23 mouse cellular contexts compared by ENCODE assay signal in the genomic region with DNA sequence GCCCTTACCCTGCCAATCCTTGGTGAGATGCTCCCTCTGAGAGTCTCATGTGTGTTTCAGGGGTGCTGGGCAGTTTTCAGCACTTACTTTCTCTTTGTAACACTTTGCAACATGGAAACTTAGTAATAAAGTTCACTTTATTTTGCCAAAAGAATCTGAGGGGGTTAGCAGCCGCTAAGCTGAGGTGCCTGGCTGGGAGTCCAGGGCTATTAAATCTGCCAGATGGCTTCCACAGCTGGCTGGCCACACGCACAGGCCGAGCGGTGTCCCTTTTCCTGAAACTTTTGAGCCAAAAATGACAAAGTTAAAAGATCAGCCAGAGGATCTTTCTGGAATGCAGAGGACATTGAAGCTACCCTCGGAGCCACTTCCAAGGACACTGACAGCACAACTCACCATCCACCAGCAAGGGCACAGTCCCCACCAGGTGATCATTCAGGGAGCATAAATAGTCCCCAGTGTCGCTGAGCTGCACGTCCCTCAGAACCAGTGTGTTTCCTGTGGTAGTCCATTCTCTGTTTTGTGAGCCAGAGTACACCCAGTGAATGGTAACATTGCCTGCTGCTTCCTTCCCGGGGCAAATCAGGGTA. TPM values are rescaled to one million over a fixed set of nuclear protein-coding genes. Genes with fewer than 3 reads are reported as not detected.
A peak's percentile ranks its signal among the peaks of the same experiment; 100 is the strongest.
DNase-seq lines count a peak whose midpoint lies in the region; ATAC-seq and TF ChIP-seq lines count a peak whose summit lies in the region.
"Had no signal": no experiment of that assay in that cellular context is flagged by ENCODE, and none has a peak within 500 bp of the region (broad histone marks: within the 10 kb centered on the region; RNA-seq: fewer than 3 reads in every experiment).

No protein-coding gene starts in this region.

- peak; percentile 39 to 56 for DNase-seq in heart, adult 18-20 months
- DNase-seq in heart, adult 8-10 months (ENCODE audit: low spot score): no peak
- DNase-seq in CH12.LX (ENCODE audit: extremely low read depth) (no peak), adipocyte (ENCODE audit: low spot score) (peak; percentile 60)
- DNase-seq in lung, adult 2 months: no peak
- no peak for DNase-seq in urinary bladder, postnatal 10 days (ENCODE audit: low spot score)
- DNase-seq: cerebellum, adult 11 months; cerebellum, adult 9-11 months; gastrocnemius, postnatal 25 days; kidney, adult 18-20 months; kidney, postnatal 4 days; liver, embryonic 13.5 days; lung, embryonic 14.5 days; right cerebral cortex, postnatal 14 days had no signal

- ATAC-seq in limb, embryonic 13.5 days (ENCODE audit: low FRiP score, low read depth): 0 out of 2 replicates have a peak, but pooled peaks have one; percentile 40
- ATAC-seq: forebrain, embryonic 16.5 days; inflammation-experienced regulatory T-cells, adult 6 months; midbrain, embryonic 13.5 days had no signal

- peaks cover 29 to 72% of the 10 kb centered on the region in 2 experiments for H3K4me1 ChIP-seq in CH12.LX (ENCODE audit: control insufficient read depth in 1 of 2, insufficient read depth in 2 of 2)
- peaks cover 19% of the 10 kb centered on the region for H3K4me1 ChIP-seq in limb, embryonic 13.5 days
- H3K4me1 ChIP-seq in lung, adult 2 months (ENCODE audit: control insufficient read depth, insufficient read depth, low read length): no peaks in the 10 kb centered on the region
- H3K4me1 ChIP-seq: hindbrain, embryonic 13.5 days; midbrain, embryonic 13.5 days had no signal

- no peak for TF ChIP-seq POLR2A in CH12.LX (IDR thresholded peaks at IDR 0.05; ENCODE audit: low read depth, low read length)
- TF ChIP-seq POLR2A in lung, adult 2 months (IDR thresholded peaks at IDR 0.05; ENCODE audit: borderline replicate concordance, extremely low read depth, low read depth, low read length): no peak

- H3K4me2 ChIP-seq in CH12.LX (ENCODE audit: insufficient read depth, low read depth, poor library complexity, severe bottlenecking): peak overlapping the region; percentile 25; the same call in 1 of the 2 replicates
- no peak overlapping the region; the same call in none of the 2 replicates for H3K4me2 ChIP-seq in limb, embryonic 13.5 days (replicated peaks)
- H3K4me2 ChIP-seq: heart, embryonic 11.5 days; hindbrain, embryonic 13.5 days; liver, embryonic 13.5 days; lung, embryonic 14.5 days; midbrain, embryonic 13.5 days had no signal

- H3K4me3 ChIP-seq in CH12.LX (replicated peaks in 1 of 3; ENCODE audit: low read depth in 2 of 3, low read length in 2 of 3, poor library complexity in 1 of 3): no peak overlapping the region
- H3K4me3 ChIP-seq in limb, embryonic 13.5 days: no peak overlapping the region
- H3K4me3 ChIP-seq in lung, adult 2 months (replicated peaks; ENCODE audit: extremely low read depth, low read depth, low read length): no peak overlapping the region
- H3K4me3 ChIP-seq: forebrain, embryonic 10.5 days; hindbrain, embryonic 13.5 days; liver, embryonic 13.5 days; midbrain, embryonic 13.5 days had no signal

- in situ Hi-C loops in CH12.LX (cut with MboI; ENCODE audit: low pct_ligation_motif_present, low pct_unique_long_range_greater_than_20kb, low sequenced_read_pairs): no loop called here

- TF ChIP-seq RAD21 in CH12.LX (IDR thresholded peaks at IDR 0.05; ENCODE audit: low read depth, low read length): no peak

- no peaks in the 10 kb centered on the region for H3K79me2 ChIP-seq in CH12.LX (replicated peaks; ENCODE audit: control insufficient read depth, extremely low read depth, insufficient read depth, poor library complexity, severe bottlenecking)

- dilution Hi-C loops in CH12.LX (cut with MboI; ENCODE audit: extremely low pct_ligation_motif_present, extremely low pct_unique_long_range_greater_than_20kb, low sequenced_read_pairs): no loop called here

- peaks cover 3 to 21% of the 10 kb centered on the region in 2 experiments for H3K36me3 ChIP-seq in CH12.LX (replicated peaks in 1 of 2; ENCODE audit: control insufficient read depth in 1 of 2, insufficient read depth in 1 of 2, low read length in 1 of 2)
- H3K36me3 ChIP-seq in limb, embryonic 13.5 days: no peaks in the 10 kb centered on the region
- H3K36me3 ChIP-seq: forebrain, embryonic 10.5 days; hindbrain, embryonic 13.5 days; liver, embryonic 13.5 days; midbrain, embryonic 13.5 days had no signal

- no peaks in the 10 kb centered on the region for H3K27me3 ChIP-seq in CH12.LX (replicated peaks)
- H3K27me3 ChIP-seq in limb, embryonic 13.5 days: no peaks in the 10 kb centered on the region
- H3K27me3 ChIP-seq: hindbrain, embryonic 13.5 days; liver, embryonic 13.5 days; midbrain, embryonic 13.5 days had no signal

- H3K9me3 ChIP-seq in CH12.LX (replicated peaks; ENCODE audit: low read length): peaks cover 13% of the 10 kb centered on the region
- H3K9me3 ChIP-seq in limb, embryonic 13.5 days: no peaks in the 10 kb centered on the region
- H3K9me3 ChIP-seq: forebrain, embryonic 10.5 days; hindbrain, embryonic 13.5 days; liver, embryonic 13.5 days; midbrain, embryonic 13.5 days had no signal

- no peak overlapping the region for H3K9ac ChIP-seq in CH12.LX (ENCODE audit: insufficient read depth, low read depth)
- no peak overlapping the region for H3K9ac ChIP-seq in limb, embryonic 13.5 days
- H3K9ac ChIP-seq: hindbrain, embryonic 13.5 days; liver, embryonic 13.5 days; lung, embryonic 14.5 days; midbrain, embryonic 13.5 days had no signal

- TF ChIP-seq CTCF in CH12.LX (conservative IDR thresholded peaks at IDR 0.05 in 1 of 2, IDR thresholded peaks at IDR 0.05 in 1 of 2; ENCODE audit: low read depth in 2 of 2, low read length in 2 of 2): no peak
- no peak for TF ChIP-seq CTCF in lung, adult 2 months (IDR thresholded peaks at IDR 0.05; ENCODE audit: insufficient read depth, low read length)

- H3K27ac ChIP-seq in CH12.LX (ENCODE audit: insufficient read depth, low read depth): peak overlapping the region; percentile 9; the same call in 1 of the 2 replicates
- peak overlapping the region; percentile 39; the same call in 1 of the 2 replicates for H3K27ac ChIP-seq in limb, embryonic 13.5 days
- H3K27ac ChIP-seq: forebrain, embryonic 10.5 days; hindbrain, embryonic 13.5 days; liver, embryonic 13.5 days; midbrain, embryonic 13.5 days had no signal

- TF ChIP-seq EP300 in CH12.LX (IDR thresholded peaks at IDR 0.05; ENCODE audit: low read length): no peak

- WGBS in limb, embryonic 13.5 days: 23% methylated on average over 8 of the region's 8 CpGs
- 57% methylated on average over 8 of the region's 8 CpGs for WGBS in lung, adult 2 months

TF ChIP-seq in CH12.LX, 34 proteins besides CTCF, POLR2A, EP300 and RAD21:
- TF ChIP-seq NELFE (IDR thresholded peaks at IDR 0.05; ENCODE audit: low read depth, low read length): no peak
- no peak for TF ChIP-seq CHD1 (IDR thresholded peaks at IDR 0.05; ENCODE audit: low read depth, low read length)
- TF ChIP-seq ZNF384 (IDR thresholded peaks at IDR 0.05; ENCODE audit: low read depth, low read length): no peak
- no peak for TF ChIP-seq MYC (IDR thresholded peaks at IDR 0.05; ENCODE audit: low read depth, low read length)
- TF ChIP-seq BHLHE40 (IDR thresholded peaks at IDR 0.05; ENCODE audit: low read depth, low read length): no peak
- TF ChIP-seq TBP (conservative IDR thresholded peaks at IDR 0.05; ENCODE audit: low read depth, low read length): no peak
- TF ChIP-seq KAT2A (IDR thresholded peaks at IDR 0.05; ENCODE audit: insufficient replicate concordance, low read length): no peak
- no peak for TF ChIP-seq USF1 (IDR thresholded peaks at IDR 0.05; ENCODE audit: low read depth, low read length)
- no peak for TF ChIP-seq MAFK (IDR thresholded peaks at IDR 0.05; ENCODE audit: insufficient replicate concordance, low read length)
- no peak for TF ChIP-seq RCOR1 (conservative IDR thresholded peaks at IDR 0.05; ENCODE audit: low read depth, low read length)
- TF ChIP-seq E2F4 (IDR thresholded peaks at IDR 0.05; ENCODE audit: insufficient replicate concordance, low read depth, low read length): no peak
- TF ChIP-seq SMC3 (IDR thresholded peaks at IDR 0.05; ENCODE audit: low read depth, low read length): no peak
- TF ChIP-seq ETS1 (conservative IDR thresholded peaks at IDR 0.05; ENCODE audit: low read depth, low read length): no peak
- no peak for TF ChIP-seq PAX5 (IDR thresholded peaks at IDR 0.05; ENCODE audit: low read length)
- no peak for TF ChIP-seq IRF4 (IDR thresholded peaks at IDR 0.05; ENCODE audit: low read depth, low read length)
- no peak for TF ChIP-seq MAX (IDR thresholded peaks at IDR 0.05; ENCODE audit: low read length)
- TF ChIP-seq ZMIZ1 (IDR thresholded peaks at IDR 0.05; ENCODE audit: low read depth, low read length): no peak
- no peak for TF ChIP-seq NRF1 (IDR thresholded peaks at IDR 0.05; ENCODE audit: low read depth, low read length)

RNA-seq across cellular contexts. Expression of a gene that starts 23.1 kb away (rescaled TPM):
- 1 to 10 TPM; 4.2 to 5.6 TPM for total RNA-seq in heart, adult 18-20 months (2021)
- total RNA-seq in heart, adult 8-10 months (2022): 1 to 10 TPM; 2.8 to 4.3 (median 3.1) TPM
- 1.4 and 2.2 TPM in 2 replicates for total RNA-seq in CH12.LX (2012; rRNA removed)
- 1.4 and 1.6 TPM in 2 replicates for total RNA-seq in CH12.LX (2014; rRNA removed)
- 4.4 and 4.8 TPM in 2 replicates for polyA plus RNA-seq in CH12.LX (2012; ENCODE audit: insufficient read length, low read depth)
- 0.96 and 1.2 TPM in 2 replicates for polyA plus RNA-seq in limb, embryonic 13.5 days (2015; fragmentation: Nextera tagmentation; extraction: Ambion mirVana)
- 19.8 and 22.6 TPM in 2 replicates for polyA plus RNA-seq in lung, adult 2 months (2012; rRNA removed)

RNA-seq across cellular contexts. Expression of a gene that starts 58.8 kb away (rescaled TPM):
- 10 to 100 TPM; 10.0 to 10.5 TPM for total RNA-seq in heart, adult 18-20 months (2021)
- total RNA-seq in heart, adult 8-10 months (2022): 10 to 100 TPM in 3 of 4 experiments, 1 to 10 TPM in 1; 8.5 to 14.1 (median 12.4) TPM
- total RNA-seq in CH12.LX (2012; rRNA removed) (not detected in 2 replicates), CH12.LX (2014; rRNA removed) (not detected in 2 replicates)
- not detected in 2 replicates for polyA plus RNA-seq in CH12.LX (2012; ENCODE audit: insufficient read length, low read depth)
- 3.1 and 3.6 TPM in 2 replicates for polyA plus RNA-seq in limb, embryonic 13.5 days (2015; fragmentation: Nextera tagmentation; extraction: Ambion mirVana)
- 15.1 and 16.3 TPM in 2 replicates for polyA plus RNA-seq in lung, adult 2 months (2012; rRNA removed)
- total RNA-seq: megakaryocyte, adult 5-6 weeks had no signal
- polyA plus RNA-seq: C2C12 had no signal

Comparison
In these comparisons a context has a peak if more than half of its experiments do, and no peak if none do; other contexts are left out.
1. DNase-seq: peak in heart, adult 18-20 months (2 of 2) and adipocyte (single experiment); none in heart, adult 8-10 months (single experiment), CH12.LX (single experiment), lung, adult 2 months (single experiment) and urinary bladder, postnatal 10 days (single experiment).
2. RNA of a gene that starts 58.8 kb away (total RNA-seq): 8.5 to 14.1 TPM in heart, adult 8-10 months and 10.0 to 10.5 TPM in heart, adult 18-20 months; not detected in CH12.LX; every median in the first group is over 4 times any median in the second.